Mouse (Mus musculus) limb, embryonic 14.5 days (tissue): ENCODE results near the gene Tnf. TPM values are rescaled to one million over a fixed set of nuclear protein-coding genes. Genes with fewer than 3 reads are reported as not detected.

Experiments used
- ATAC-seq: fragments of 200-750 bp; cut with Nextera tagmentation; 2 replicates; pipeline ENCODE4 v1.8.0; 2017; ENCODE audit warnings: low read depth, moderate number of reproducible peaks, moderate TSS enrichment; ENCODE audit not compliant: low FRiP score
- DNase-seq: peaks from one replicate; pipeline ENCODE4 v3.0.0-alpha.2; 2015; ENCODE audit warnings: low spot score
- H3K27ac ChIP-seq: fragments of 300-500 bp; sonication (generic); replicated peaks from 2 replicates; pipeline ENCODE4 v1.5.1; 2014; ENCODE audit warnings: low read depth, mild to moderate bottlenecking, low read length, moderate library complexity, mixed read lengths
- H3K27me3 ChIP-seq: fragments of 300-500 bp; sonication (generic); 2 replicates; pipeline ENCODE4 v1.6.1; 2014; ENCODE audit warnings: low read length, mixed read lengths; ENCODE audit not compliant: control insufficient read depth, insufficient read depth
- H3K36me3 ChIP-seq: fragments of 300-500 bp; sonication (generic); 2 replicates; pipeline ENCODE4 v1.6.1; 2014; ENCODE audit warnings: mild to moderate bottlenecking, low read length, moderate library complexity, mixed read lengths; ENCODE audit not compliant: control insufficient read depth, insufficient read depth
- H3K4me1 ChIP-seq: fragments of 300-500 bp; sonication (generic); 2 replicates; pipeline ENCODE4 v1.6.1; 2014; ENCODE audit warnings: antibody characterized with exemption, low read length, mixed read lengths; ENCODE audit not compliant: control insufficient read depth, insufficient read depth
- H3K4me2 ChIP-seq: fragments of 300-500 bp; sonication (generic); replicated peaks from 2 replicates; pipeline ENCODE4 v1.6.1; 2014; ENCODE audit warnings: low read depth, mild to moderate bottlenecking, low read length, moderate library complexity; ENCODE audit not compliant: severe bottlenecking
- H3K4me3 ChIP-seq: fragments of 300-500 bp; sonication (generic); replicated peaks from 2 replicates; pipeline ENCODE4 v1.5.1; 2014; ENCODE audit warnings: low read length
- H3K9ac ChIP-seq: fragments of 300-500 bp; sonication (generic); 2 replicates; pipeline ENCODE4 v1.6.1; 2014; ENCODE audit warnings: mild to moderate bottlenecking, low read depth, low read length, moderate library complexity; ENCODE audit not compliant: severe bottlenecking
- H3K9me3 ChIP-seq: fragments of 300-500 bp; sonication (generic); 2 replicates; pipeline ENCODE4 v1.6.1; 2016; ENCODE audit warnings: low read length; ENCODE audit not compliant: control insufficient read depth
- POLR2A ChIP-seq: fragments of 200-500 bp; IDR thresholded peaks from 2 replicates; pipeline ENCODE4 v1.8.0; 2012; ENCODE audit warnings: inconsistent platforms, mild to moderate bottlenecking, moderate library complexity, borderline replicate concordance; ENCODE audit not compliant: insufficient read depth, insufficient read length; ENCODE audit errors: extremely low read depth
- WGBS: fragments of 180-500 bp; shearing (Covaris S2); extraction: QIAGEN DNeasy Blood & Tissue Kit; methylation state at CpG from one replicate; pipeline ENCODE4 v1.1.7; 2014; 5-methylcytosine and 5-hydroxymethylcytosine counted together
- polyA plus RNA-seq, 2 experiments: library from polyadenylated mRNA; depleted of rRNA in 1 of 2; stranded (reverse) in 1 of 2; unstranded in 1 of 2; fragments of >200 nt; fragmentation: Nextera tagmentation in 1 of 2; extraction: Ambion mirVana in 1 of 2; gene quantifications; 2 replicates each; pipeline versions ENCODE4 v1.2.1 to v1.2.3; 2012 to 2014

Gene Tnf
- polyA plus RNA-seq, 2 experiments: 0.73 to 1.1 TPM

- no peak for ATAC-seq
- 78% methylated on average over 5 of the region's 5 CpGs for WGBS
Measured at GRCm38 (mm10) chr17:35232659-35233058, 30.9 kb upstream of the Tnf start.

GRCm38 (mm10) chr17:35232043-35232442, 30.2 kb upstream of the Tnf start:
- Histone ChIP-seq H3K9me3 (no peaks in the 10 kb centered on the region), H3K27me3 (no peaks in the 10 kb centered on the region), H3K9ac (no peak overlapping the region), H3K27ac (no peak overlapping the region), H3K4me2 (no peak overlapping the region), H3K4me3 (no peak overlapping the region), H3K4me1 (peaks cover 23% of the 10 kb centered on the region), H3K36me3 (peaks cover 52% of the 10 kb centered on the region)
- ATAC-seq (no peak), DNase-seq (peak; percentile 85)
- TF ChIP-seq POLR2A: no peak
- WGBS: 17% methylated on average over 12 of the region's 12 CpGs

More at GRCm38 (mm10) chr17:35232659-35233058, 30.9 kb upstream of the Tnf start:
- no peak for DNase-seq
- Histone ChIP-seq H3K27me3 (no peaks in the 10 kb centered on the region), H3K4me2 (no peak overlapping the region), H3K4me1 (peaks cover 23% of the 10 kb centered on the region), H3K36me3 (peaks cover 47% of the 10 kb centered on the region), H3K4me3 (no peak overlapping the region), H3K9ac (no peak overlapping the region), H3K27ac (peak overlapping the region; percentile 63; the same call in 1 of the 2 replicates), H3K9me3 (no peaks in the 10 kb centered on the region)
- TF ChIP-seq POLR2A: no peak

- no peak overlapping the region for H3K9ac ChIP-seq
- ATAC-seq (no peak), DNase-seq (no peak)
- H3K4me3 ChIP-seq: no peak overlapping the region
- TF ChIP-seq POLR2A: no peak
- H3K9me3 ChIP-seq: no peaks in the 10 kb centered on the region
- H3K4me2 ChIP-seq: no peak overlapping the region
- H3K4me1 ChIP-seq: peaks cover 21% of the 10 kb centered on the region
- no peak overlapping the region for H3K27ac ChIP-seq
- no peaks in the 10 kb centered on the region for H3K27me3 ChIP-seq
- WGBS: 91% methylated on average over 10 of the region's 10 CpGs
- peaks cover 52% of the 10 kb centered on the region for H3K36me3 ChIP-seq
Measured at GRCm38 (mm10) chr17:35231022-35231421, 29.2 kb upstream of the Tnf start.

- whole genome bisulfite sequencing: 86% methylated on average over 14 of the region's 14 CpGs
- no peak for ATAC-seq
- Histone ChIP-seq H3K9me3 (no peaks in the 10 kb centered on the region), H3K9ac (no peak overlapping the region), H3K4me3 (no peak overlapping the region), H3K27ac (no peak overlapping the region), H3K36me3 (peaks cover 55% of the 10 kb centered on the region), H3K4me2 (no peak overlapping the region), H3K27me3 (no peaks in the 10 kb centered on the region), H3K4me1 (no peaks in the 10 kb centered on the region)
- DNase-seq: no peak
- TF ChIP-seq POLR2A: no peak
Measured at GRCm38 (mm10) chr17:35226561-35227046, 24.8 kb upstream of the Tnf start.

- no peak for TF ChIP-seq POLR2A
- Histone ChIP-seq H3K4me2 (no peak overlapping the region), H3K9ac (no peak overlapping the region), H3K4me1 (no peaks in the 10 kb centered on the region), H3K27me3 (no peaks in the 10 kb centered on the region), H3K27ac (no peak overlapping the region), H3K36me3 (peaks cover 50% of the 10 kb centered on the region), H3K9me3 (no peaks in the 10 kb centered on the region), H3K4me3 (no peak overlapping the region)
- WGBS: 90% methylated on average over 5 of the region's 5 CpGs
- no peak for ATAC-seq
- DNase-seq: no peak
Measured at GRCm38 (mm10) chr17:35225456-35225855, 23.6 kb upstream of the Tnf start.

- H3K27ac ChIP-seq: no peak overlapping the region
- no peak for ATAC-seq
- no peaks in the 10 kb centered on the region for H3K9me3 ChIP-seq
- 95% methylated on average over 4 of the region's 4 CpGs for WGBS
- no peak for TF ChIP-seq POLR2A
- DNase-seq: no peak
- H3K36me3 ChIP-seq: peaks cover 51% of the 10 kb centered on the region
- H3K4me3 ChIP-seq: no peak overlapping the region
- H3K4me2 ChIP-seq: no peak overlapping the region
- H3K27me3 ChIP-seq: no peaks in the 10 kb centered on the region
- no peaks in the 10 kb centered on the region for H3K4me1 ChIP-seq
- H3K9ac ChIP-seq: no peak overlapping the region
Measured at GRCm38 (mm10) chr17:35224641-35225040, 22.8 kb upstream of the Tnf start.
